Mouse (Mus musculus) kidney, adult 10 weeks (tissue): Measurements from ENCODE around the gene Slc37a1. TPM values are rescaled to one million over a fixed set of nuclear protein-coding genes. Genes with fewer than 3 reads are reported as not detected.

Source experiments
- polyA plus RNA-seq: library from polyadenylated mRNA; stranded (reverse); fragments of 350-450 nt; fragmentation: Illumina TruSeq; extraction: RNeasy Lipid Tissue Mini Kit (QIAGEN cat#74804); gene quantifications from one replicate; pipeline ENCODE4 v1.2.3, GENCODE M21; 2014; ENCODE audit warnings: low read depth, low replicate concordance

Gene Slc37a1
- polyA plus RNA-seq, result 0.32 TPM

GRCm38 (mm10) chr17:31286492-31286891, at the start of gene Slc37a1:
Slc37a1 (plus strand) TSS chr17:31286792.

GRCm38 (mm10) chr17:31276922-31277918, 9.4 kb upstream of the Slc37a1 start, which contains the start of gene Rsph1:
Rsph1 (minus strand) TSS chr17:31277383.

GRCm38 (mm10) chr17:31385671-31386665, 99.4 kb downstream of the Slc37a1 start, which contains the start of gene Pde9a:
Pde9a (plus strand) TSS chr17:31386210.

Other genes starting within 250 kb of the Slc37a1 start
- 2.3 TPM for gene Abcg1, start 229.1 kb upstream of the Slc37a1 start, polyA plus RNA-seq
- not detected for gene Tff3, start 157.1 kb upstream of the Slc37a1 start, polyA plus RNA-seq
- gene Tff2, start 142.5 kb upstream of the Slc37a1 start, polyA plus RNA-seq, result not detected
- gene Tff1, start 121.5 kb upstream of the Slc37a1 start, polyA plus RNA-seq, result not detected
- gene Tmprss3, start 87.8 kb upstream of the Slc37a1 start, polyA plus RNA-seq, result not detected
- gene Ubash3a, start 78.9 kb upstream of the Slc37a1 start, polyA plus RNA-seq, result not detected
- 0.65 TPM for gene Rsph1, start 9.4 kb upstream of the Slc37a1 start, polyA plus RNA-seq
- 12.2 TPM for gene Pde9a, start 99.4 kb downstream of the Slc37a1 start, polyA plus RNA-seq
- gene Wdr4, start 233.2 kb downstream of the Slc37a1 start, polyA plus RNA-seq, result 2.8 TPM
- gene Ndufv3, start 233.3 kb downstream of the Slc37a1 start, polyA plus RNA-seq, result 49.6 TPM